Mouse (Mus musculus): Measurements from ENCODE around the gene Cachd1.

Cachd1 gene

DNA sequence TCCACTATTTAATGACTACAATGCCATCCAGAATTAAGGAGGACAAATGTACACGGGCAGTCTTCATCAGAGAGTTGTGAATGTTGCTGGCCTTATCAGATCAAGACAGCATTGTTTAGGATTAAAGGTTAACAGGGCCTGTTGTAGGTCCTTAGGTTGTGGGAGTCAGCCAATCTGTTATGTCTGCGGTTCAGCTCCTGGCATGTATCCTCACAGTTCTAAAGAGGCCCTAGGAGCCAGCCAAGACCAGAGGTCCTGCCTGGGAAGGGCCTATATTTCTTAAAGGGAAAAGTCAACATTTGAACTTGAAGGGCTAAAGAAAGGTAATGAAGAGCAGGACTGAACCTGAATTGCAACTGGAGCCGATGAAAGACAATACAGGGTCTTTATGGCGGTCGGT, 13.7 kb downstream of the Cachd1 start:
- no peak for DNase-seq (ENCODE audit: low read depth, low spot score)

DNA sequence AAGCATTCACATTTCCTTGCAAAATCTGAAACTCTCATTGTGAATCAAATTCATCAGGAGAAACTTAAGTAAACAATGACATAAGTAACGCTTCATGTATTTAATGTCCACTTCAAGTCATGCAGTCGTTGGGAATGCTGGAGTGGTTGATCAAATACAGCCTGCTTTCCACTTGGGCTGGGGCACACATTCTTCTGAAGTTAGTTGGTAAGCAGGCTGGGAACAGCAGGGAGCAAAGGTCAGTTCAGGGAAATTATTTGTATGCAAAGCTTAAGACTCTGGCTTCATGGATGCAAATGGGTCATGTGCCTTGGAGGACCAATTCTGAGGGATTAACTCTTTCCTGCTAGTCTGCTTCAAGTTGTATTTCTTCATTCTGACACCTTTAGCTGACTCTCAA, 16.7 kb downstream of the Cachd1 start:
- DNase-seq (ENCODE audit: low read depth, low spot score), result no peak

DNA sequence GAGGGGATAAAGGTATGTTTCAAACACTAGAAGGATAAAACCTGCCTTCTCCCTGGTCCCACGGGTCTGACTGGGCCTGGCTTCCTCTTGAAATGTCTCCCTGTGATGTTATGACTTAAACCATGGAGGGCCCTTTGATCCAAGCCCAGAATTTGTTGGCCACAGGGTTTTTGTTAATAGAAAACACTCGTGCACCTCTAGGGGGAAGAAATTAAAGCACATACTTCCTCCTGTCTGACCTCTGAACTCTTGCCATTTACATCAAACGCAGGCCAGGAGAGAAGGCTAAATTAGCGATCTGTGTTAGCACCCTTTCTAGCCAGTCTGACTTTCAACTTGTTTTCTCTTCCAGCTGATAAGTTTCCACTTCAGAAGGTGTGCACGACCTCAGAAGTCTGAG, 19.0 kb downstream of the Cachd1 start:
- DNase-seq (ENCODE audit: low read depth, low spot score), result no peak

DNA sequence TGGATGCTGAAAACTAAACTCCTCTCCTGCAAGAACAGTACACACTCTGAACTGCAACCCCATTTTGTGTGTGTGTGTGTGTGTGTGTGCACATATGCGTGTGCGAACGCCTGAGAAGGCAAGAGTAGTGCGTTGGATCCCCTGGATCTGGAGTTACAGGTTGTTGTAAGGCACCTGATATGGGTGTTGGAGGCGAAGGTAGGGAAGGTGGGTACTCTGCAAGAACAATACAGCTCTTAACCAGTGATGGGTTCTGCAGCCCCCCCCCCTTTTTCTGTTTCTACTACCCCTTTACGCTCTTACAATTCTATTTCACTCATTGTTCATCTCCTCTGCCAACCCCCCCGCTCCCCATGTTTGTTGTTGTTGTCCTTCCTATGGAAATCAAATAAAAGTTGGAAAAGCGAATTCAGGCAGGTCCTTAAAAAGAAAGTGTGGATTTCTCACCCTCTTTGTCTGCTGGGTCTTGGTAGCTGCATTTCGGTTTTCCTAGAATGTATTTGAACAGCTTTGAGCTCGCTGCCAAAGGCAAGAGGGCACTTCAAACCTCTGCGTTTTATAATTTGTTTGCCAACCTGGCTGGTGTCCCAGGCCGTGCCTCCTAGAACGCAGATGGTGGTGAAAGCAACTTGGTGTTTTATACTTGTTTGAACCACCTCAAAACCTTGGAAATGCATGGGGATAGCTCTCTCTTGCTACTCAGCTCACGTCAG, 24.4 kb downstream of the Cachd1 start:
- DNase-seq (ENCODE audit: low read depth, low spot score), result no peak

DNA sequence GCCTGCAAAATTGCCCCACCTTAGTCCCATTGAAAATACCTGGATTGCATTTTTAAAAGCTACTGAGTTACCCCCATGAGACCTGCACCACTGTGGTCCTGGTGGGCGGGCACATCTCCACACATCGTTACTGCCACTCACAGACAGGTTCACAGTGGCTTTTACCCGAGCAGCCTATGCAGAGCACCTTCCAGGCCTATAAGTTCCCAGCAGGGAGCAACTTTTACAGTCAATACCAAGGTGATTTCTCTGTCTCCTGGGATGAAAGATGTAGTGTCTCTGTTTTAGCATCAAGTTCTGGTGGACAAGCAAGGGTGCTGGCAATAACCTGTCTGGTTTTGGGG, 24.9 kb downstream of the Cachd1 start:
- no peak for DNase-seq (ENCODE audit: low read depth, low spot score)

DNA sequence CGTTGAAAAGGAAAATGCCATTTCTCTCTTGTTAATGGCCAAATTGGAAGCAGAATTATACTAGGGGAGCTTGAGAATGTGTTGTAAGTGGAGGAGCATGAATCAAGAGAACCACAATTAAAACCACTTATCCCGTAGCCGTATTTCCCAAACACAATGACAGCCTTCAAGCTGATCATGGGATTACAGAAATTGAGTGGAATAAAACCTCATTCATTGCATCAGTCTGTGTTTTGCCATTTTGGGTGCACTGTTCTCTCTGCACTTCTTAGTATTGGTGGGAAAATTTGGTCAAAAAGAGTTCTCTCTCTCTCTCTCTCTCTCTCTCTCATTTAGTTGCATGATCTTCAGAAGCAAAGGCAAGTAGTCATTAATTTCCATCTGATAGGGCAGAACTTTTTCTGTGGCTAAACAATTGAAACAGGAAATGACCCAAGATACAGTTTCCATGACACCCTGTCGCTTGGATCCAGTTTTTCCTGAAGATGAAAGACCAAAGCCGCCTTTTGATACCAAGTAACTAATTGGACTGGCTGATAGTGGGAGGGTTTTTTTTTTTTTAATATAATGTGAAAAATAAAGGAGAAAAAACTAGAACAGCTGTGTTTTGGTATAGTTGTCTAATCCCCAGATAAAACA, 34.7 kb downstream of the Cachd1 start:
- no peak for DNase-seq (ENCODE audit: low read depth, low spot score)

DNA sequence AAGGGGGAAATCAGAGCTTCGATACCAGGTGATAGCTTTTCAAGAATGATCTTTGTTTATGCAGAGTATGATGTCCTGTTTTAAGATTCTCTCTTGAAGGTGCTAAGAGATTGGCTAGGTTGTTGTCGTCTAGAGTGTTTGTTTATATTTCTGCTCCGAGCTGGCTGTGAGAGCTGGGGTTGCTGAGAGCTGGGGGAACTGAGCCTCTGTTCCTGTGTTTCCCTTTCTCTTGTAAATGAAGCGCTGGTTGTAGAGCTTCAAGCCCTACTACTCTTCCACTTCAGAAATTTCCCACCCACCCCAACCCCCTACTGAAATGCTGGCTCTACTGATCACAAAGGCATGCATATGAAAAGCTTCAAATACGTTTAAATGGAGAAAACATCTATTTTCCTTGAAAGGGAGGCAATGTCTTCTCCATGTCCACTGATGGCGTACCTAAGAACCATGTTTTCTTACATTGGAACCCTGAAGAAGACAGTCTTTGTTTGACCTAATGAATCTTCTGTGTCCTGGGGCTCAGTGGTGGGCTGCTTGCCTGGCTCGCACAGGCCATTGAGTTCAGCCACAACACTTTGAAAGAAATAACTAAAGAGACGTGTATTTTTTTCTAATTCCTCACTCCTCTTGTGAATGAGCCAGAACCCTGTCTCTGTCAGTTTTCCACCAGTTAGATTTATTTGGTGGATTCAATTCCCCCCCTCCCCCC, 35.5 kb downstream of the Cachd1 start:
- no peak for DNase-seq (ENCODE audit: low read depth, low spot score)

DNA sequence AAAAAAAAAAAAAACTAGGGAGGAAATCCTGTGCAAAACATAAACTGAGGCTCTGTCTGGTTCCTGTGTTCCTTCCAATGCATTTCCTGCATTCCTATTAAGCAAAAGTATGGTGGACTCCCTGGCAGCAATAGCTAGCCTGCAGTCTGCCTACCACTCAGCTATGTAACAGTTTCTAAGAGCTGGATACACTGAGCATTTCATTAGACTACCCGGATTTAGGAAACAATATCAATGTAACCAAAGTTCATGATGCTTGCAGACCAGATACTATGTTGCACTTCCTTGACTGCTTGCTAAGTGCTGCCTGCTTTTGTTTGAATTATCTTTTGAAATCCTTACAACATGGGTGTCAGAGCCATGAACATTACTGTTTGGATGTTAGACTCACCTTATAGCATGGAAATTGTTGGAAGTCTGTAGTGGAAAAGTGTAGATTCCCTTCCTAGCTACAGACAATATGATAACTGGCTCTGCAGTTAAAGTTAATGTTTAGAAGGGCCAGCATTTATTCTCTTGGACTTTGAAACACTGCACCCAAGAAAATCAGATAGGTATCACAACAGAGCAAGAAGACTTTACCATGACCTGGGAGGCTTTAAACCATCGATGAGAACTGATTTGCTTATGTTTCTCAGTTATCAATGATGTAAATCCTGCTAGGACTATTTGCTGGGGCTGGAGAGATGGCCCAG, 37.4 kb downstream of the Cachd1 start:
- no peak for DNase-seq (ENCODE audit: low read depth, low spot score)

DNA sequence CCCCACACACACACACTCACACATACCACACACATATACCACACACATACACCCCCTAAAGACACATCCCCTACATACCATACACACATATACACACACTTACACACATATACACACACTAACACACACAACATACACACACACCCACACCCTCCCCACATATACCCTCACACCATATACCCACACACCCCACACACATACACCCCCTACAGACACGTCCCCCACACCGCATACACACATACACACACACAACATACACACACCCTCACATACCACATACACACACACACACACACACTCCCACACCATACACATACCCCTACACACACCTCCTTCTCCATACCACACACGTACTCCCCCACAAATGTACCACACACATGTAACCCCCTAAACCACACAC, 42.8 kb downstream of the Cachd1 start:
- DNase-seq (ENCODE audit: low read depth, low spot score), result no peak

DNA sequence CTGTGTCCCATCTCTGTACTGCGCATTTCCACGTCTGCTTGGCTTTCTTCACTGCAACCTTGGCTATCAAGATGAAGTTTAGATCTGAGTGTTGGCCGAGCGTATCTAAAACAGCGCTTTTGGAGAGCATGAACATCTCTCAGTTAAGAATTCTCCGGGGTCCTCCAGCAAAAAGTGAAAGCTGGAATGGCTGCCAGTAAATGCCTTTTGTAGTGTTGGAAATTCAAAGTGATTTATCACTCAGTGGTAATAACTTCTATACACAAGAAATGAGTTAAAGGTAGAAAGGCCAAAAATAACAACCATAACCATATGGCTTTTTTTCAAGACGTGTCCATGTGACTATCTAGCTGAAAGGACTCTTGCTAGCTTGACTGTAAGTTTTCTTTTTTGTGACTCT, 46.1 kb downstream of the Cachd1 start:
- no peak for DNase-seq (ENCODE audit: low read depth, low spot score)

DNA sequence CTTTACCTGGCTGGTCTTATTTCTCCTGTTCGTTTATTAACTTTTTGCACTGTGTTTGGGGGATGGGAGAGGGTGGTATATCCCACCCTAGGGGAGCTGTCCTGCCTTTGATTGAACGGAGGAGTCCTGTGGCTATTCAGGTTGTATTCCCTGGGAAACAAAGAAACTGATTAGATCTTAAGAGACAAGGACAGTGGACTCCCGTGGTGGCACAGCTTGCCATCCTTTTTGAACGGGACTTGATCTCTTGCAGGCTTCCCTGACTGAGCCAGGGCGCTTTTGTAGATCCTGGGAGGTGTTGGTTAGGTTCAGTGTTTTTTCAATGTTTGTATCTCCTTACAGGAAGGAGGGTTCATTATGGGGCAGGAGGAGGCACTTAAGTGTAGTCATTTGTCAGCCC, 50.9 kb downstream of the Cachd1 start:
- no peak for DNase-seq (ENCODE audit: low read depth, low spot score)

DNA sequence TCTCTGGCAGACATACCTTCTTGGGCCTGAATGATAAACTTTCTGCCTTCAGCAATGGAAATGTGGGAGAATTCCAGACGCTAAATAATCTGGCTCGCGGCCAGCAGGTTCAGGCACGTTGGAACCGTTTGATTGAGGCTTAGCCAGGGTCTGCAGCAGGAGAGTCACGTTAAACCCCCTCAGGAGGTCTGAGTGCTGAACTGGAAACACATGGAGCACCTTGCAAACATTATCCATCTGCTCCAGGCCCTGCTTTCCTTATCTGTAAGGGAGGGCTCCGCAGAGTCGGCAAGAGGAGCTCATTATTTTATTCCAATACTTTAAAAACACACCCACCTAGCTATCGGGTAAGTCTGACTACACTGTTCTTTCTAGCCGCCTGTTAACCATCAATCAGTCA, 52.3 kb downstream of the Cachd1 start:
- DNase-seq (ENCODE audit: low read depth, low spot score), result no peak

DNA sequence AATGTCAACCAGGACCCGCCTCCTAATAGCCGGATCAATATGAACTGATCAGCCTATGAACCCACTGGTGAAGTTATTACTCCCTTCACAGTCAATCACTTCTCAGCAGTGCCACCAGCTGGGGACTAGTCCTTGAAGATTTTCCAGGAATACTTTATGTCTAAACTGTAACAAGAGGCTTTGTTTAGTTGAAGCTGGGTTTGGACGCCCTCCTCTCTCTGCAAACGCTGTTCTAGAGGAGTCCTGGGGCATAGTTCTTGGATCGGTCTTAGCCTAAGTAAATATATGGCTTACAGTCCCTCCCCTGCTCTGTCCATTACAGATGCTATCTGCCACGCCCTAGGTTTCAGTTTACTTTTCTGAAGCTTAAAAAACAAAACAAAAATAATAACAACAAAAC, 60.7 kb downstream of the Cachd1 start:
- no peak for DNase-seq (ENCODE audit: low read depth, low spot score)

DNA sequence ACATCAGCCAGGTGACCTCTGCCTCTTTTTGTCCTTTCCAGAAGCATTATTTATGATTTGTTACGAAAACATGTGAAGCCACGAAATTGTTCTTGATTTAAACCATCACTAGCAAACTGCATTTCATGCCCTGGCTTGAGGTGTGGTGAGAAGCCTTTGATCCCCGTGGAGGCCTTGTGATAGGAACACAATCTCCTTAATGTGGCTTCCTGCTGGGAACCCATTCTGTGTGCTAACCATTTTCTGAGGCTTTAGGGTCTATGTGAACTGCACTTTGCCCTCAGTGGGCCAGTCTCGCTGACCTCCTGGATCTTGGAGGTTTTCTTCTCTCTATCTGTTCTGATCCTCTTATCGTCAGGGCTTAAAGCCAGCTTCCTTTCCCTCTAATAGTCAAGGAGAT, 66.2 kb downstream of the Cachd1 start:
- DNase-seq (ENCODE audit: low read depth, low spot score), result no peak

DNA sequence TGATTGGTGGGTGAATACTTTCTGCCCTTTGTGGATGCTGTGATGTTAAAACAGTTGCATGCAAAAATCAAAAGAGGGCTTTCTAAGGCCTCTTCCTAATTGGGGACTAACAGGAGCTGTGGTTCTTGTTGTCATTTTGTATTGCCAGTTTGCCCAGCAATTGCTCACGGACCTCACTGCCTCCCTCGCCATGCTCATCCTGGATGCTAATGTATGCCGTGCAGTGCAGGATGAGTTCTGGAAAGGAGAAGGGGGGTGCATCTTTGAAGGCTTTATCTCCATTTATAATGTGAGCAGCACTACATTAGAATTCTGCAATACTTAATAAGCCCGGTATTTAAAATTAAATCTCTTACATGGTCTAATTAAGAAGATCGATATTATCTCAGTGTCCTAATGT, 66.6 kb downstream of the Cachd1 start:
- DNase-seq (ENCODE audit: low read depth, low spot score), result no peak

DNA sequence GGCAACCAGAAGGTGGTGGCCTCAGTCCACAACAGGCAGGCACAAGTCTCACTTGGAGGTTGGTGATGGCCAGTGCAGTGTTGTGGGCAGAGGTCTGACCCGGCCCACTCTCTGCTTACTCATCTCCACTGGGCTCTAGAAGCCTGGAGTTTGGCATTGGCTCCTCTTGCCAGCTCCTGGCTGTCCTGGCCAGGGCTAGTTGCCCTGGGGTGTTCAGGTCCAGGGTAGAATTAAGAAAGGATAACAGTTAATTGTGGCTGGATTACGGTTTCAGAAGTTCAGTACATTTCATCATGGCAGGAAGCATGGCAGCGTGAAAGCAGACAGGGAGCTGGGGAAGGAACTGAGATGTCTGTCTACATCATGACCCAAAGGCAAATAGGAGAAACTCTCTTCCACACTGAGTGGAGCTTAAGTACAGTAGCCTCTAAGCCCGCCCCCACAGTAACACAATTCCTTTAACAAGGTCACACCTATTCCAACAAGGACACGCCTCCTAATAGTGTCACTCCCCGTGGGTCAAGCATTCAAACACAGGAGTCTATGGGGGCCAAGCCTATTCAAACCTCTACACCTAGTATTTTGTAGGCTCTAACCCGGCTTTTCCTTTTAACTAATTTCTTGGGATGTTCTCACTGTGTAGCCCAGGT, 74.5 kb downstream of the Cachd1 start:
- no peak for DNase-seq (ENCODE audit: low read depth, low spot score)

DNA sequence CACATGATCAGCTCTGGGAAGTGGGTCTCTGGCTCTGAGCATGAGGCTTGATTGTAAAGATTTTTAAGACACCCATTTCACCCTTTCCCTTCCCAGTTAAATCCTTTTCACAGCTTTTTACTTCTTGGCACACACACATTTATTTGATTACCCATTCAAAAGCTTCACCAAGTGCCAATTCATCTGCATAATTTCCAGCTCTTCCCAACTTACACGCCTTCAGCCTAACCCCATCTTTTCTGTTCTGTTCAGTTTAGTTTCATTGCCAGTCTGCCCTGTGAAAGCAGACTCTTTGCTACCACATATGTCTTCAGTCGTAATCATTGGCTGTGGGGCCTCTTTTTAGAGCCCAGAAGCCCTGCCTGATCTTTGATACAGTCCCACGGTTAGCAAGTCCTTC, 76.0 kb downstream of the Cachd1 start:
- DNase-seq (ENCODE audit: low read depth, low spot score), result no peak

DNA sequence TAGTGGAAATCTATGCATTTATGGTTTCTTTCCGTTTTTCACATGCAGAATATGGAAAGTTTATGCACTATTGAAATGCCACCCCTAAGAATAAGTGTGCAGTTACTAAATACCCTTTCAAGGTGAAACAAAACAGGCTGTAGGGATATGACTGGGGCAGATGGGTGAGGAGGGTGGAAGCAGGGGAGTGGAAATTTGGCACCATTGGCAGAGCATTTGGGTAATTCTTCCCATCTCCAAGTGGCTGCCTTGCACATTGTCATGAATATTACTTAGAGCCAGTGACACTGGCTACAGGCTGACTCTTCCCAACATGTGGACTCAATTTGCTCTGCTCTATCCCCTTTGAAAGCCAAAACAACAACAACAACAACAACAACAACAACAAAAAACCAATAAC, 77.0 kb downstream of the Cachd1 start:
- no peak for DNase-seq (ENCODE audit: low read depth, low spot score)

DNA sequence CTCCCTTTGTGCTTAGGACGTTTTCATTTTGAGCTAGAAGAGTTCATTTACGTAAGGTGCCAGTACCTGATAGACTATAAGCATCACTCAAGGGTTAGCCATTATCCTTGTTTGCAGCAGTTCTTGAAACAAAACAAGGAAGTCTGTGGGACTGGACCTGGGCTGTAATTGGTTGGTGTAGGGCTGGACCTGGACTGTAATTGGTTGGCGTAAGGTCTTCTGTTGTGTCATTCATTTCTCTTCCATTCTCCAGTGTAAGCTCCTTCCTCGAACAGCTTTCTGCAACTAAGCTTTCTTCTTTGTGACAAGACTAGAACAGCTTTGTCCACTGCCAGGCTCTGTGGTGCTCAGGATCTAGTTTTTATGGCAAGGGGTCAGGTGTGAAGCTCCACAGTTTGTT, 78.9 kb downstream of the Cachd1 start:
- DNase-seq (ENCODE audit: low read depth, low spot score), result no peak

DNA sequence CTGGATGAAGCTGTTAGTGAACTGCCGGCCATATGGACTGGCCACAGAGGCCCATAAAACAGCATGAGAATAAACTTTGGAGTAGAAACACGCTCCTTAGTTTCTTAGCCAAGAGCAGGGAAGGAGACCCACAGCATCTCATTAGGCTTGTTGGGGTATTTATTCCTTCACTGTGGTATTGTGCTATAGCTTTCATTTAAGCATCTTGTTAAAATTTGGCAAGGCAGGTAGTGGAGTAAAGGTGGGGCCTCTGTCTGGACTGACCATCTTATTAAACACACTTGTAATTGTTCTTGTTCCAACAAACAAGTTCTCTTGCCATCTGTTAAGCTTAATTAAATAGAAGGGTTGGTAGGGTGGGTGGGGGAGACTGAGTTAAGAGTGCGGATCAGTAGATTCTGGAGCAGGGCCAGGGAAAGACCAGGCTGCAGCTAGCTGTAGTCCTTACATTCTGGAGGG, 81.0 kb downstream of the Cachd1 start:
- DNase-seq (ENCODE audit: low read depth, low spot score), result no peak

DNA sequence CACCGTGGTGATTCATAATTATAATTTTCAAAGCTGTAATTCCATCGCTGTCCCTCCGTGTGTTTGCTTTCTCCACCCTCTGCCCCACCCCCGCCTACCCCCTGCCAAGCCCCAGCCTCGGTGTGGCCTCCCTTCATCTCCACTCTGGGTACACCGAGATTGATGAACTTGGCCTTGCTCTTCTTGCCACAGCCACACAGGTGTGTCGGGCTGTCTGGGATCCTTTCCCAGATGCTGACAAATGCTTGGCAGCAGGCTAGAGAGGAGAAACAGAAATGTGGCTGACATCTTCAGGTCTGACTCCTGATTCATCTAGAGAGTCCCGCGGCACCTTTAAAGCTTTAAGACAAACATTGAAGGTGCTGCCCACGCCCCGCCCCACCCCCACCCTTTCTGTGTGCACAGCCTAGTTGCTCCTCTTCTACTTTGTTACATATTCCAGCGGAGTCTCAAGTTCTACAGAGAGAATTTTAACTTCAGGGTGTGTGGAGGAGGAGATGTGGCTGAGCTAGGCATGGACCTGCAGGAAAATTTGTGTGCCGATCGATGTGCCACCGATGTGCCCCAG, 87.5 kb downstream of the Cachd1 start:
- DNase-seq (ENCODE audit: low read depth, low spot score), result no peak

DNA sequence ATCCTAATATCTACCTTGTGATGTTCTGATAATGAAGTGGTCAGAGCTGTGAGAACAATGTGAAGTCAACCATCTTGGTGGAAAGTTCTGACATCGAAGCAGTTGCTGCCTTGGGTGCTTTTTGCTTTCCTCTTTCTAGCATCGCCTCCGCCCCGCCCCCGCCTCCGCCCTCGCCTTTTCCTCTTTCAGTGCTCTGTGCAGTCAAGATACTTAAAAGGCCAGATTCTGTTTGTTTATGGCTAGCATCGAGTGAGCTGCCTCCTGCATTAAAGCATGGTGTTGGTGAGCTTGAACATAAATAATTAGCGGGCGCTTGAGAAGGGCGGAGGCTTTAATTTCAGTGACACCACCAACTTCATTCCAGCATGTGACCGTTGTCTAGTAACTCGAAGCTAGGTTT, 88.9 kb downstream of the Cachd1 start:
- no peak for DNase-seq (ENCODE audit: low read depth, low spot score)
